Mouse (Mus musculus) ES-Bruce4 (cell line): Measurements from ENCODE around the gene Inpp5f.

Experiments
- CTCF ChIP-seq: IDR thresholded peaks from one replicate; pipeline ENCODE4 v1.8.1; 2011; ENCODE audit warnings: low read depth, low read length
- EP300 ChIP-seq: IDR thresholded peaks from 2 replicates; pipeline ENCODE4 v1.6.1; 2011; ENCODE audit warnings: low read depth, low read length; ENCODE audit not compliant: insufficient read depth

- TF ChIP-seq CTCF = no peak
- no peak for TF ChIP-seq EP300
Measured at GRCm38 (mm10) chr7:128592118-128592935, 18.8 kb upstream of the Inpp5f start.
